In genomic region chr7:6172006-6172649, GRCm38 (mm10) we compare ENCODE assay signal across 8 mouse cellular contexts. TPM values are rescaled to one million over a fixed set of nuclear protein-coding genes. Genes with fewer than 3 reads are reported as not detected.
DNase-seq lines count a peak whose midpoint lies in the region; ATAC-seq lines count a peak whose summit lies in the region.

Gene Zfp444 (plus strand): TSS chr7:6172226.

- H3K9ac ChIP-seq in hindbrain, embryonic 14.5 days, result peak within 1 kb of the TSS; percentile 77

- H3K4me3 ChIP-seq in hindbrain, embryonic 14.5 days (replicated peaks; ENCODE audit: low read length), result peak within 1 kb of the TSS; percentile 67

- H3K9me3 ChIP-seq in hindbrain, embryonic 14.5 days (ENCODE audit: control insufficient read depth, low read length), result no peaks in the 10 kb centered on the region

- H3K4me2 ChIP-seq in hindbrain, embryonic 14.5 days (replicated peaks), result peak within 1 kb of the TSS; percentile 68

- WGBS in hindbrain, embryonic 14.5 days, result 1% methylated on average over 37 of the region's 37 CpGs

- H3K36me3 ChIP-seq in hindbrain, embryonic 14.5 days (replicated peaks; ENCODE audit: control insufficient read depth, insufficient read depth), result peaks cover 15% of the 10 kb centered on the region

- ATAC-seq in hindbrain, embryonic 14.5 days (ENCODE audit: low FRiP score), result peak; percentile 97

- H3K27ac ChIP-seq in hindbrain, embryonic 14.5 days, result peak within 1 kb of the TSS; percentile 82

- DNase-seq in R1 (ENCODE audit: low read depth, low spot score), result peak; percentile 100
- DNase-seq in cerebellum, postnatal 25 days, result peak; percentile 98 to 99
- peak; percentile 99 to 100 for DNase-seq in frontal cortex, postnatal 25 days (ENCODE audit: low spot score in 2 of 2)
- DNase-seq in hindbrain, embryonic 14.5 days (ENCODE audit: low spot score), result peak; percentile 100
- DNase-seq in layer of hippocampus, postnatal 36 days, result peak; percentile 99 to 100
- DNase-seq in lung, postnatal 36 days, result peak; percentile 99
- peak; percentile 99 for DNase-seq in retina, postnatal 1 day
- peak; percentile 95 to 97 for DNase-seq in urinary bladder, adult 18-20 months (ENCODE audit: low spot score in 2 of 2)

- H3K4me1 ChIP-seq in hindbrain, embryonic 14.5 days (replicated peaks; ENCODE audit: control insufficient read depth, insufficient read depth, low read length), result 0 out of 2 replicates have a peak, but pooled peaks cover 11% of the 10 kb centered on the region

- H3K27me3 ChIP-seq in hindbrain, embryonic 14.5 days (ENCODE audit: control insufficient read depth, insufficient read depth, low read length), result no peaks in the 10 kb centered on the region

RNA-seq across cellular contexts. Expression of gene Zfp444, which starts in this region (rescaled TPM):
- polyA plus RNA-seq in hindbrain, embryonic 14.5 days (2014; fragmentation: Nextera tagmentation; extraction: Ambion mirVana), result 74.7 and 80.0 TPM in 2 replicates
- total RNA-seq in layer of hippocampus, postnatal 36 days (2021), result 10 to 100 TPM; 52.7 to 60.6 TPM

Comparison
In these comparisons a context has a peak if more than half of its experiments do, and no peak if none do; other contexts are left out.
1. Peak in every context shown above with its lines: DNase-seq, ATAC-seq, H3K4me3 ChIP-seq and H3K27ac ChIP-seq.